Mouse (Mus musculus) E14TG2a.4 (cell line): ENCODE results near the gene 2300003K06Rik.
"Not testable (repeated sequence)": the region's sequence is repeated elsewhere in the genome, so short reads cannot be mapped to it uniquely, and the experiment has no call there.

Experiments
- CTCF ChIP-seq: conservative IDR thresholded peaks from 2 replicates; pipeline ENCODE4 v1.5.1; 2014; ENCODE audit warnings: low read length
- NANOG ChIP-seq: IDR thresholded peaks from 2 replicates; pipeline ENCODE4 v1.6.1; 2014; ENCODE audit warnings: borderline replicate concordance, low read length, mixed read lengths

DNA sequence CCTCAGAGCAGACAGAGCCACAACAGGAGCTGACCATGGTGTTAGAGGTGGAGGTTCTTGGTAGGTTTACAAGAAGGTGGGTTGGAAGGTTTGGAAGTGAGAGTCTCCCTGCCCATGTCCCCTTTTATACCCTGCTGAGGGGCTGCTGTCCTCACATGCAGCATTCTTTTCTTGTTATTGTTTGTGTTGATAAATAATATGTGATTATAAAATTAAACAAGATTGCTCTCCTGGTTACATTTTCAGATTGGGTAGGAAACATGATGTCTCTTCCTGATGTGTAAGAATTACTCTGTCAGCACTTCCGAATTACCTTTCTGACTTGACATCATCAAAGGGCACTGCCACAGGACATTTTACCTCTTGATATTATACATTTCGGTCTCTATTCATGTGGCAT, 22.3 kb downstream of the 2300003K06Rik start, which contains the start of gene Gm11564:
- TF ChIP-seq CTCF, NANOG: not testable (repeated sequence)
